Mouse (Mus musculus) forebrain, embryonic 16.5 days (tissue): ENCODE measurements around the gene Mical2. TPM values are rescaled to one million over a fixed set of nuclear protein-coding genes. Genes with fewer than 3 reads are reported as not detected.

Source experiments
- ATAC-seq: fragments of 200-750 bp; cut with Nextera tagmentation; 2 replicates; pipeline ENCODE4 v1.8.0; 2017; ENCODE audit warnings: mild to moderate bottlenecking, moderate library complexity
- H3K27ac ChIP-seq: fragments of 300-500 bp; sonication (generic); 2 replicates; pipeline ENCODE4 v1.5.1; 2014; ENCODE audit warnings: low read length, control low read depth
- H3K27me3 ChIP-seq: fragments of 300-500 bp; sonication (generic); replicated peaks from 2 replicates; pipeline ENCODE4 v1.6.1; 2014; ENCODE audit warnings: low read length; ENCODE audit not compliant: control insufficient read depth, insufficient read depth
- H3K36me3 ChIP-seq: fragments of 300-500 bp; sonication (generic); 2 replicates; pipeline ENCODE4 v1.6.1; 2014; ENCODE audit not compliant: control insufficient read depth, insufficient read depth
- H3K4me1 ChIP-seq: fragments of 300-500 bp; sonication (generic); replicated peaks from 2 replicates; pipeline ENCODE4 v1.6.1; 2014; ENCODE audit warnings: low read length; ENCODE audit not compliant: control insufficient read depth, insufficient read depth
- H3K4me2 ChIP-seq: fragments of 300-500 bp; sonication (generic); 2 replicates; pipeline ENCODE4 v1.6.1; 2014; ENCODE audit warnings: mild to moderate bottlenecking, low read length, control low read depth
- H3K4me3 ChIP-seq: fragments of 300-500 bp; sonication (generic); replicated peaks from 2 replicates; pipeline ENCODE4 v1.5.1; 2014; ENCODE audit warnings: mild to moderate bottlenecking, low read length, control low read depth
- H3K9ac ChIP-seq: fragments of 300-500 bp; sonication (generic); replicated peaks from 2 replicates; pipeline ENCODE4 v1.6.1; 2014; ENCODE audit warnings: low read depth, low read length, control low read depth
- H3K9me3 ChIP-seq: fragments of 300-500 bp; sonication (generic); 2 replicates; pipeline ENCODE4 v1.6.1; 2016; ENCODE audit warnings: low read length; ENCODE audit not compliant: control insufficient read depth
- WGBS: fragments of 180-500 bp; shearing (Covaris S2); extraction: QIAGEN DNeasy Blood & Tissue Kit; methylation state at CpG from one replicate; pipeline ENCODE4 v1.1.7; 2014; 5-methylcytosine and 5-hydroxymethylcytosine counted together
- polyA plus RNA-seq: library from polyadenylated mRNA; unstranded; fragments of >200 nt; fragmentation: Nextera tagmentation; extraction: Ambion mirVana; gene quantifications from 2 replicates; pipeline ENCODE4 v1.2.1, GENCODE M21; 2015

Gene Mical2
- polyA plus RNA-seq, 1 experiment from 2014 or later, result 11.1 TPM

- WGBS, result 69% methylated on average over 7 of the region's 7 CpGs
- no peak for ATAC-seq
- no peaks in the 10 kb centered on the region for H3K9me3 ChIP-seq
- no peak overlapping the region for H3K27ac ChIP-seq
- no peaks in the 10 kb centered on the region for H3K36me3 ChIP-seq
- no peaks in the 10 kb centered on the region for H3K27me3 ChIP-seq
- no peaks in the 10 kb centered on the region for H3K4me1 ChIP-seq
- no peak overlapping the region for H3K4me3 ChIP-seq
- H3K4me2 ChIP-seq, result no peak overlapping the region
- no peak overlapping the region for H3K9ac ChIP-seq
Measured at GRCm38 (mm10) chr7:112329496-112329895, 103.8 kb downstream of the Mical2 start.

DNA sequence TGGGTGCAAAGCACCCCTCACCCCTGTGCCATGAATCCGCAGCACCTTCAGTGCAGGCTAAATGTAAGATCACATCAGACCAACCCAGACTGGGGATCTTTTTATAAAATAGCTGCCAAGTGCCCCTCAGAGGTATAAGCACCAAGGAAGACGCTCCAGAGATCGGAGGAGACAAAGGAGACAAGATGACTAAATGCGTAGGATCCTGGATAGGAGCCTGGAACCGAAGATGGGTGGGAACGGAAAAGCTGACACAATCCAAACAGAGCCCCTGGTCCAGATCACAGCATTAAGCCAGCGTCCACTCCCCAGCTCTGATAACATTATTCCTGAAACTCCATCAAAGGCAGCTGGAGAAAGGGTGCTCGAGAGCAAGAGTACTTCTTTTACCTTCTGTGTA, 105.3 kb downstream of the Mical2 start:
- Histone ChIP-seq H3K9me3 (no peaks in the 10 kb centered on the region), H3K9ac (no peak overlapping the region), H3K4me1 (0 out of 2 replicates have a peak, but pooled peaks cover under 1% of the 10 kb centered on the region), H3K4me3 (no peak overlapping the region), H3K4me2 (no peak overlapping the region), H3K27me3 (no peaks in the 10 kb centered on the region), H3K27ac (no peak overlapping the region), H3K36me3 (no peaks in the 10 kb centered on the region)
- 90% methylated on average over 8 of the region's 8 CpGs for WGBS
- no peak for ATAC-seq

GRCm38 (mm10) chr7:112331804-112332203, 106.1 kb downstream of the Mical2 start:
- Histone ChIP-seq H3K36me3 (no peaks in the 10 kb centered on the region), H3K27ac (no peak overlapping the region), H3K27me3 (no peaks in the 10 kb centered on the region), H3K4me2 (no peak overlapping the region), H3K4me1 (0 out of 2 replicates have a peak, but pooled peaks cover 3% of the 10 kb centered on the region), H3K4me3 (no peak overlapping the region), H3K9me3 (no peaks in the 10 kb centered on the region), H3K9ac (no peak overlapping the region)
- no peak for ATAC-seq
- 82% methylated on average over 8 of the region's 8 CpGs for WGBS

- 0 out of 2 replicates have a peak, but pooled peaks cover 3% of the 10 kb centered on the region for H3K4me1 ChIP-seq
- H3K27me3 ChIP-seq, result no peaks in the 10 kb centered on the region
- no peaks in the 10 kb centered on the region for H3K9me3 ChIP-seq
- H3K36me3 ChIP-seq, result no peaks in the 10 kb centered on the region
- H3K4me3 ChIP-seq, result no peak overlapping the region
- H3K9ac ChIP-seq, result no peak overlapping the region
- WGBS, result 80% methylated on average over 5 of the region's 5 CpGs
- H3K4me2 ChIP-seq, result no peak overlapping the region
- no peak overlapping the region for H3K27ac ChIP-seq
- ATAC-seq, result no peak
Measured at GRCm38 (mm10) chr7:112332426-112332825, 106.8 kb downstream of the Mical2 start.

GRCm38 (mm10) chr7:112333404-112333803, 107.7 kb downstream of the Mical2 start:
- Histone ChIP-seq H3K9me3 (no peaks in the 10 kb centered on the region), H3K36me3 (no peaks in the 10 kb centered on the region), H3K4me1 (0 out of 2 replicates have a peak, but pooled peaks cover 3% of the 10 kb centered on the region), H3K4me2 (no peak overlapping the region), H3K9ac (no peak overlapping the region), H3K27me3 (no peaks in the 10 kb centered on the region), H3K4me3 (no peak overlapping the region), H3K27ac (no peak overlapping the region)
- ATAC-seq, result no peak
- WGBS, result 86% methylated on average over 7 of the region's 7 CpGs

DNA sequence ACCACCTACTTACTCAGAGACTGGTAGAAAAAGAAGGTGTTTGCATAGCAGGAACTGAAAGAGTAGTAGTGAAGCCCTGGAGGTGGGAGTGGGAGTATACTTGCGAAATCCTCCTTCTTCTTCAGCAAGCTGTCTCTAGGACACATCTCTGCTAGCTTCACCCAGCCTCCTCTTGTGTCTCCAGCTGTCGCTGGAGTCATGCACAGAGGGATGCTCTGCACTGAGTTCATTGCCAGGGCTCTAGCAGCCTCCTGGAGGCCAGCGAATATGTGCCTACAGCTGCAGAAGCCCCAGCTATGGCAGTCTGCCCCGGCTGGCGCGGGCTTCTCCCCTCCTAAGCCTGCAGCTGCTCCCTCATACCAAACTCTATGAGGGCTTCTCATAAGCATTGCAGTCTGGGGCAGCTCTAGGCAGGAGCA, 110.6 kb downstream of the Mical2 start:
- 0 out of 2 replicates have a peak, but pooled peaks cover 3% of the 10 kb centered on the region for H3K4me1 ChIP-seq
- no peaks in the 10 kb centered on the region for H3K27me3 ChIP-seq
- WGBS, result 69% methylated on average over 6 of the region's 6 CpGs
- no peak overlapping the region for H3K27ac ChIP-seq
- no peak overlapping the region for H3K4me3 ChIP-seq
- ATAC-seq, result peak; percentile 74
- no peaks in the 10 kb centered on the region for H3K9me3 ChIP-seq
- H3K9ac ChIP-seq, result no peak overlapping the region
- H3K4me2 ChIP-seq, result no peak overlapping the region
- H3K36me3 ChIP-seq, result no peaks in the 10 kb centered on the region

DNA sequence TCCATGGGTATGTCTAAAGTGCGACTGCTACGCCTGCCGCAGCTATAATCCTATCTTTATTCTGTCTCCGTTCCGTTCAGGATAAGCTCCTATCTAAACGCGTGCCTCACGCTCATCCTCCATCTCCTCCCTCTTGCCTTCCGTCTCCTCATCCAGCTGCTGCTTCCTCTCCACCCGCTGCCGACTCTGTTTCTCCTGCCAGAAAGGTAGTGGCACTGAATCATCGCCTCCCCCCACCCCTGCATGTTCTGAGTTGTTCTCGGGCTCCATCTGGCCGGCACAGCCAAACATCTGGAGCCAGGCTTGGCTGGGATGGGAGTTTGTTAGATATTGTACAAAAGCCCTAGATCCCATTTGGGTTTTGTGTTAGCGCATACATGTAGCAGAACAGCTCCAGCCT, 111.1 kb downstream of the Mical2 start:
- Histone ChIP-seq H3K4me3 (no peak overlapping the region), H3K4me1 (0 out of 2 replicates have a peak, but pooled peaks cover 3% of the 10 kb centered on the region), H3K36me3 (no peaks in the 10 kb centered on the region), H3K4me2 (no peak overlapping the region), H3K27me3 (no peaks in the 10 kb centered on the region), H3K9me3 (no peaks in the 10 kb centered on the region), H3K27ac (no peak overlapping the region), H3K9ac (no peak overlapping the region)
- WGBS, result 75% methylated on average over 15 of the region's 15 CpGs
- no peak; the same call in 1 of the 2 replicates for ATAC-seq

- H3K4me3 ChIP-seq, result no peak overlapping the region
- H3K9ac ChIP-seq, result no peak overlapping the region
- H3K9me3 ChIP-seq, result no peaks in the 10 kb centered on the region
- H3K36me3 ChIP-seq, result no peaks in the 10 kb centered on the region
- no peaks in the 10 kb centered on the region for H3K27me3 ChIP-seq
- no peak overlapping the region for H3K4me2 ChIP-seq
- no peak overlapping the region for H3K27ac ChIP-seq
- 86% methylated on average over 5 of the region's 5 CpGs for WGBS
- no peak for ATAC-seq
- H3K4me1 ChIP-seq, result 0 out of 2 replicates have a peak, but pooled peaks cover 3% of the 10 kb centered on the region
Measured at GRCm38 (mm10) chr7:112337736-112338135, 112.1 kb downstream of the Mical2 start.

DNA sequence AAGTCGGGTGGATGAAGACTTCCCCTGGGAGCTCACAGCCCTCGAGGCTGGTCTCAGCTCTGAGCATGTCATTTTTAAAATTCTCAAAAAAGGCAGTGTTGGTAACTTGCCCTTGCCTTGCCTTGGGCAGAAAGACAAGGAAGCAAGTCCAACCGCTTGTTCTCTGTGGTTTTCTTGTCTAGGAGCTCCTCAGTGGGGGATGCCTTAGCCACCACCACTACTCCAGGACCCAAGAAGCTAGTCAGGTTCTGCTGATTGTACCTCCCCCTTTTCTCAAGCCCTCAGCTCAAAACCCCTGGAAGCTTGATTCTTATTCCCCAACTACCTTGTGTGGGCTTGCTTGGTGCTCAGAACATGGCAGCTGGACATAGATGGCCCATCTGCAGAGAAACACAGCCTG, 115.4 kb downstream of the Mical2 start:
- Histone ChIP-seq H3K4me3 (no peak overlapping the region), H3K4me2 (no peak overlapping the region), H3K9ac (no peak overlapping the region), H3K4me1 (0 out of 2 replicates have a peak, but pooled peaks cover 1% of the 10 kb centered on the region), H3K27ac (no peak overlapping the region), H3K9me3 (no peaks in the 10 kb centered on the region), H3K27me3 (no peaks in the 10 kb centered on the region), H3K36me3 (no peaks in the 10 kb centered on the region)
- ATAC-seq, result no peak
- WGBS, result 79% methylated on average over 3 of the region's 3 CpGs

GRCm38 (mm10) chr7:112345687-112346086, 120.0 kb downstream of the Mical2 start:
- H3K4me3 ChIP-seq, result no peak overlapping the region
- H3K27ac ChIP-seq, result no peak overlapping the region
- H3K36me3 ChIP-seq, result no peaks in the 10 kb centered on the region
- no peak for ATAC-seq
- no peaks in the 10 kb centered on the region for H3K27me3 ChIP-seq
- no peak overlapping the region for H3K4me2 ChIP-seq
- no peak overlapping the region for H3K9ac ChIP-seq
- WGBS, result 73% methylated on average over 1 of the region's 1 CpGs
- H3K9me3 ChIP-seq, result no peaks in the 10 kb centered on the region
- H3K4me1 ChIP-seq, result no peaks in the 10 kb centered on the region
